Mouse (Mus musculus): ENCODE data around the gene Ppp1r14d. TPM values are rescaled to one million over a fixed set of nuclear protein-coding genes. Genes with fewer than 3 reads are reported as not detected.

The Ppp1r14d gene
- polyA plus RNA-seq, 1 experiment, result not detected

- DNase-seq (ENCODE audit: low read depth in 1 of 2, low spot score in 2 of 2), result no peak
- Histone ChIP-seq H3K27me3 (ENCODE audit: control insufficient read depth, insufficient read depth, low read length) (peaks cover 8% of the 10 kb centered on the region; the same call in 1 of the 2 replicates), H3K4me1 (ENCODE audit: control insufficient read depth, insufficient read depth, insufficient read length) (peaks cover 8% of the 10 kb centered on the region), H3K27ac (ENCODE audit: insufficient read depth, low read length) (no peak overlapping the region), H3K4me3 (ENCODE audit: extremely low read depth, insufficient read depth, insufficient read length) (peak overlapping the region; percentile 51), H3K36me3 (ENCODE audit: control insufficient read depth, insufficient read depth, low read length) (no peaks in the 10 kb centered on the region)
- TF ChIP-seq CTCF (IDR thresholded peaks at IDR 0.05; ENCODE audit: extremely low read depth, insufficient read depth, insufficient read length, insufficient replicate concordance) (no peak), POLR2A (IDR thresholded peaks at IDR 0.05; ENCODE audit: low read depth, low read length) (no peak)
- WGBS, result 14% methylated on average over 31 of the region's 31 CpGs
These were observed 8.1 kb upstream of the Ppp1r14d start for GRCm38 (mm10) chr2:119237871-119238220.

- Histone ChIP-seq H3K36me3 (ENCODE audit: control insufficient read depth, insufficient read depth, low read length) (no peaks in the 10 kb centered on the region), H3K4me1 (ENCODE audit: control insufficient read depth, insufficient read depth, insufficient read length) (peaks cover 8% of the 10 kb centered on the region), H3K4me3 (ENCODE audit: extremely low read depth, insufficient read depth, insufficient read length) (peak within 1 kb of the TSS; percentile 51), H3K27me3 (ENCODE audit: control insufficient read depth, insufficient read depth, low read length) (peaks cover 8% of the 10 kb centered on the region; the same call in 1 of the 2 replicates), H3K27ac (ENCODE audit: insufficient read depth, low read length) (no peak within 1 kb of the TSS)
- no peak for DNase-seq (ENCODE audit: low read depth in 1 of 2, low spot score in 2 of 2)
- WGBS, result 3% methylated on average over 73 of the region's 73 CpGs
- TF ChIP-seq CTCF (IDR thresholded peaks at IDR 0.05; ENCODE audit: extremely low read depth, insufficient read depth, insufficient read length, insufficient replicate concordance) (no peak), POLR2A (IDR thresholded peaks at IDR 0.05; ENCODE audit: low read depth, low read length) (no peak)
These were observed 7.6 kb upstream of the Ppp1r14d start, which contains the start of gene Spint1 for GRCm38 (mm10) chr2:119237210-119237870. TSS of gene Spint1 (plus strand) at chr2:119237362.

- TF ChIP-seq CTCF (IDR thresholded peaks at IDR 0.05; ENCODE audit: extremely low read depth, insufficient read depth, insufficient read length, insufficient replicate concordance) (no peak), POLR2A (IDR thresholded peaks at IDR 0.05; ENCODE audit: low read depth, low read length) (no peak)
- no peak overlapping the region for H3K27ac ChIP-seq (ENCODE audit: insufficient read depth, low read length)
- peak overlapping the region; percentile 51; the same call in 1 of the 2 replicates for H3K4me3 ChIP-seq (ENCODE audit: extremely low read depth, insufficient read depth, insufficient read length)
- peaks cover 8% of the 10 kb centered on the region; the same call in 1 of the 2 replicates for H3K27me3 ChIP-seq (ENCODE audit: control insufficient read depth, insufficient read depth, low read length)
- 31% methylated on average over 25 of the region's 25 CpGs for WGBS
- peaks cover 8% of the 10 kb centered on the region for H3K4me1 ChIP-seq (ENCODE audit: control insufficient read depth, insufficient read depth, insufficient read length)
- no peak for DNase-seq (ENCODE audit: low read depth in 1 of 2, low spot score in 2 of 2)
- no peaks in the 10 kb centered on the region for H3K36me3 ChIP-seq (ENCODE audit: control insufficient read depth, insufficient read depth, low read length)
These were observed 7.0 kb upstream of the Ppp1r14d start for GRCm38 (mm10) chr2:119236682-119237209.

- Histone ChIP-seq H3K36me3 (ENCODE audit: control insufficient read depth, insufficient read depth, low read length) (peaks cover 7% of the 10 kb centered on the region), H3K4me3 (ENCODE audit: extremely low read depth, insufficient read depth, insufficient read length) (peak overlapping the region; percentile 89), H3K4me1 (ENCODE audit: control insufficient read depth, insufficient read depth, insufficient read length) (peaks cover 5% of the 10 kb centered on the region; the same call in 1 of the 2 replicates), H3K27me3 (ENCODE audit: control insufficient read depth, insufficient read depth, low read length) (no peaks in the 10 kb centered on the region), H3K27ac (ENCODE audit: insufficient read depth, low read length) (peak overlapping the region; percentile 34; the same call in 1 of the 2 replicates)
- WGBS, result under 1% methylated on average over 13 of the region's 13 CpGs
- TF ChIP-seq POLR2A (IDR thresholded peaks at IDR 0.05; ENCODE audit: low read depth, low read length), result no peak
- DNase-seq (ENCODE audit: low read depth in 1 of 2, low spot score in 2 of 2), result no peak
These were observed 20.6 kb downstream of the Ppp1r14d start for GRCm38 (mm10) chr2:119209176-119209507.

- H3K27ac ChIP-seq (ENCODE audit: insufficient read depth, low read length), result peak within 1 kb of the TSS; percentile 88
- no peaks in the 10 kb centered on the region for H3K27me3 ChIP-seq (ENCODE audit: control insufficient read depth, insufficient read depth, low read length)
- TF ChIP-seq POLR2A (IDR thresholded peaks at IDR 0.05; ENCODE audit: low read depth, low read length), result peak; percentile 48; the same call in 1 of the 2 replicates
- TF ChIP-seq CTCF (IDR thresholded peaks at IDR 0.05; ENCODE audit: extremely low read depth, insufficient read depth, insufficient read length, insufficient replicate concordance), result no peak
- WGBS, result under 1% methylated on average over 51 of the region's 51 CpGs
- H3K4me3 ChIP-seq (ENCODE audit: extremely low read depth, insufficient read depth, insufficient read length), result peak within 1 kb of the TSS; percentile 91
- peaks cover 7% of the 10 kb centered on the region for H3K36me3 ChIP-seq (ENCODE audit: control insufficient read depth, insufficient read depth, low read length)
- peaks cover 5% of the 10 kb centered on the region; the same call in 1 of the 2 replicates for H3K4me1 ChIP-seq (ENCODE audit: control insufficient read depth, insufficient read depth, insufficient read length)
- DNase-seq (ENCODE audit: low read depth in 1 of 2, low spot score in 2 of 2), result peak; percentile 89 to 94
These were observed 21.1 kb downstream of the Ppp1r14d start, which contains the start of the genes Zfyve19 and Dnajc17 for GRCm38 (mm10) chr2:119208344-119209175. TSS of gene Zfyve19 (plus strand) at chr2:119208617. TSS of gene Dnajc17 (minus strand) at chr2:119208795.

- TF ChIP-seq POLR2A (IDR thresholded peaks at IDR 0.05; ENCODE audit: low read depth, low read length) (no peak), CTCF (IDR thresholded peaks at IDR 0.05; ENCODE audit: extremely low read depth, insufficient read depth, insufficient read length, insufficient replicate concordance) (no peak)
- Histone ChIP-seq H3K4me1 (ENCODE audit: control insufficient read depth, insufficient read depth, insufficient read length) (peaks cover 5% of the 10 kb centered on the region; the same call in 1 of the 2 replicates), H3K36me3 (ENCODE audit: control insufficient read depth, insufficient read depth, low read length) (peaks cover 7% of the 10 kb centered on the region), H3K27me3 (ENCODE audit: control insufficient read depth, insufficient read depth, low read length) (no peaks in the 10 kb centered on the region), H3K4me3 (ENCODE audit: extremely low read depth, insufficient read depth, insufficient read length) (peak overlapping the region; percentile 91), H3K27ac (ENCODE audit: insufficient read depth, low read length) (peak overlapping the region; percentile 88)
- WGBS, result 20% methylated on average over 6 of the region's 6 CpGs
- no peak for DNase-seq (ENCODE audit: low read depth in 1 of 2, low spot score in 2 of 2)
These were observed 21.8 kb downstream of the Ppp1r14d start for GRCm38 (mm10) chr2:119207961-119208343.
